Mouse (Mus musculus): ENCODE data around the gene Tap2.

DNA sequence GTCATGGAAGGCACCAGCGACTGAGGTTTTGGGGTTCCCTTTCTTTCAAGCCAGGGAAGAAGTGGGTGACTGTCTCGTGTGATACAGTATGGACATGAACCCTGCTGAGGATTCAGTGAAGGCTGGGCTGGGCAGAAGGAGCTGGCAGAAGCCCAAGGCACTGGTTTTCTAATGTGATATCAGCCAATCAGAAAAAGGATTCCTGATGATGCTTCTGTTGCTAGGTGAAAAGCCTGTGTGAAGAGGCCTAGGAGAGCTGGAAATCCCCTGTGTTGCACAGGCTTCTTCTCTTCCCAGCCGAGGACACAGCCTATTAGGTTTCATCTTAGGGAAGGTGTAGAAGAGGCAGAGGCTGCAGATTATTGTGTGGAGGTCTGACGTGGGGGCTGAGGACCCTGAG lies 58.2 kb downstream of the Tap2 start:
- TF ChIP-seq CTCF (IDR thresholded peaks at IDR 0.05; ENCODE audit: low read depth): no peak
- no peak for TF ChIP-seq EP300 (IDR thresholded peaks at IDR 0.05; ENCODE audit: low read depth)

Data from liver, embryonic 14.5 days (tissue).